Mouse (Mus musculus) liver, embryonic 13.5 days (tissue): Measurements from ENCODE around the gene Stpg3. TPM values are rescaled to one million over a fixed set of nuclear protein-coding genes. Genes with fewer than 3 reads are reported as not detected.
A peak's percentile ranks its signal among the peaks of the same experiment; 100 is the strongest.

Experiments used
- ATAC-seq: fragments of 200-750 bp; cut with Nextera tagmentation; 2 replicates; pipeline ENCODE4 v1.8.0; 2017; ENCODE audit warnings: low read depth, mild to moderate bottlenecking, moderate number of reproducible peaks, moderate library complexity
- DNase-seq: peaks from one replicate; pipeline ENCODE4 v3.0.0; 2022
- H3K27ac ChIP-seq: fragments of 300-500 bp; sonication (generic); 2 replicates; pipeline ENCODE4 v1.5.1; 2015; ENCODE audit warnings: moderate library complexity, mild to moderate bottlenecking, inconsistent platforms
- H3K27me3 ChIP-seq: fragments of 300-500 bp; sonication (generic); 2 replicates; pipeline ENCODE4 v1.6.1; 2015; ENCODE audit warnings: mild to moderate bottlenecking, inconsistent platforms
- H3K36me3 ChIP-seq: fragments of 300-500 bp; sonication (generic); 2 replicates; pipeline ENCODE4 v1.6.1; 2015; ENCODE audit warnings: mild to moderate bottlenecking, inconsistent platforms
- H3K4me1 ChIP-seq: fragments of 300-500 bp; sonication (generic); replicated peaks from 2 replicates; pipeline ENCODE4 v1.6.1; 2015; ENCODE audit warnings: inconsistent platforms
- H3K4me2 ChIP-seq: fragments of 300-500 bp; sonication (generic); 2 replicates; pipeline ENCODE4 v1.6.1; 2015; ENCODE audit warnings: inconsistent platforms, mild to moderate bottlenecking, moderate library complexity
- H3K4me3 ChIP-seq: fragments of 300-500 bp; sonication (generic); replicated peaks from 2 replicates; pipeline ENCODE4 v1.5.1; 2015; ENCODE audit warnings: mild to moderate bottlenecking, inconsistent platforms
- H3K9ac ChIP-seq: fragments of 300-500 bp; sonication (generic); 2 replicates; pipeline ENCODE4 v1.6.1; 2015; ENCODE audit warnings: mild to moderate bottlenecking, inconsistent platforms
- H3K9me3 ChIP-seq: fragments of 300-500 bp; sonication (generic); replicated peaks from 2 replicates; pipeline ENCODE4 v1.6.1; 2016; ENCODE audit warnings: inconsistent platforms
- WGBS: fragments of 180-500 bp; shearing (Covaris S2); methylation state at CpG from one replicate; pipeline ENCODE4 v1.1.7; 2015; ENCODE audit not compliant: insufficient replicate concordance; 5-methylcytosine and 5-hydroxymethylcytosine counted together
- polyA plus RNA-seq: library from polyadenylated mRNA; unstranded; fragments of >200 nt; fragmentation: Nextera tagmentation; extraction: Ambion mirVana; gene quantifications from 2 replicates; pipeline ENCODE4 v1.2.1, GENCODE M21; 2015

The Stpg3 gene
- polyA plus RNA-seq, 1 experiment from 2014 or later, result not detected

DNA sequence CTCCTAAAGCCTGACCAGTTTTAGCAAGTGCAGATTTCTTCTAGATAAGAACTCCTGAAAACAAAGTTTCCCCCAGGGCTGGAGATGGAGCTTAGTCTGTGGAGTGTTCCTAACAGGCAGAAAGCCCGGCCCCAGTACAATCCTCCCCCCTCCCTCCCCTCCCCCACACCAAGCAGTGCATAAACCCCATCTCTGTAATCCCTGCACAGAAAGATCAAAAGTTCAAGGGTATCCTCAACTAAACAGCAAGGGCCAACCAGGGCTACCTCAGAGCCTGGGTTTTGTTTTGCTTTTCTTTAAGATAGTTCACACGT lies 45.8 kb downstream of the Stpg3 start:
- no peak for DNase-seq
- WGBS, result 23% methylated on average over 2 of the region's 2 CpGs
- Histone ChIP-seq H3K36me3 (no peaks in the 10 kb centered on the region), H3K4me3 (peak overlapping the region; percentile 59), H3K27ac (peak overlapping the region; percentile 63), H3K9me3 (no peaks in the 10 kb centered on the region), H3K9ac (peak overlapping the region; percentile 68; the same call in 1 of the 2 replicates), H3K4me2 (peak overlapping the region; percentile 85), H3K4me1 (peaks cover 65% of the 10 kb centered on the region), H3K27me3 (peaks cover 6% of the 10 kb centered on the region; the same call in 1 of the 2 replicates)
- ATAC-seq, result no peak

DNA sequence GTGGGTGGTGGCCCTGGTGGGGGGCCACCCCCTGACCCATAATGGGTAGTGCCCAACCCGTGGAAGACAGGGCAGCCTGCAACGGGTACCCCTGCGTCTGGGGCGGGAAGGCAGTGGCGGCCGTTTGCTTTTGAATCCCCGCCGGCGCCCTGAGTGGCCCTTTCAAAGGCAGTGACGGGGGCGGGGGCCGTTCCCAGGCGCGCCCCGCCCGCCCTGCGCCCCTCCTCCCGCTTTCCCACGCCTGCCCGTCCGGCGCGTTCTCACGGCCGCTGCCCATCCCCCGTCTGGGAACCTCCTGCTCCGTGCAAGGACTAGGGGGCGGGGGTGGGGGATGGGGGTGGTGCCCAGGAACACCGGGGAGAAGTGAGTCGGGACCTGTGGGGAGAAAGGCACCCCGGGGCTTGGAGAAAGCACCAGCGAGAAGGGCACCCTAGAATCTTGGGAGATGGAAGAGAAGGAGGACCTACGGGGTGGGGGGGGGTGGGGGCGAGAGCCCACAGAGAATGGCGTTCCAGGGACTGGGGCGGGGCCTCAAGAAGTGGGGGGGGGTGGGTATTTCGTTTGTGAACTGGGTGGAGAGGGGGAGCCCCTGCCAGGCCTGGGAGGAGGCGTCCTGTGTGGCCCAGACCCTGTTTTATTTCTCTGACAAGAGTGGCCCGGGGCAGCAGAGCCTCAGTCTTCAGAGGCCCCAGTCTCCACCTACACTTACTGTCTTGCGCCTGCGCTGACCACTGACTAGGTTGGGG lies 46.3 kb downstream of the Stpg3 start:
- H3K4me1 ChIP-seq, result peaks cover 65% of the 10 kb centered on the region
- H3K36me3 ChIP-seq, result no peaks in the 10 kb centered on the region
- ATAC-seq (peak; percentile 56), DNase-seq (peak; percentile 32)
- 5% methylated on average over 35 of the region's 41 CpGs for WGBS
- peak overlapping the region; percentile 68 for H3K9ac ChIP-seq
- H3K27ac ChIP-seq, result peak overlapping the region; percentile 63
- H3K9me3 ChIP-seq, result no peaks in the 10 kb centered on the region
- H3K4me3 ChIP-seq, result peak overlapping the region; percentile 59
- H3K27me3 ChIP-seq, result peaks cover 11% of the 10 kb centered on the region; the same call in 1 of the 2 replicates
- H3K4me2 ChIP-seq, result peak overlapping the region; percentile 85

DNA sequence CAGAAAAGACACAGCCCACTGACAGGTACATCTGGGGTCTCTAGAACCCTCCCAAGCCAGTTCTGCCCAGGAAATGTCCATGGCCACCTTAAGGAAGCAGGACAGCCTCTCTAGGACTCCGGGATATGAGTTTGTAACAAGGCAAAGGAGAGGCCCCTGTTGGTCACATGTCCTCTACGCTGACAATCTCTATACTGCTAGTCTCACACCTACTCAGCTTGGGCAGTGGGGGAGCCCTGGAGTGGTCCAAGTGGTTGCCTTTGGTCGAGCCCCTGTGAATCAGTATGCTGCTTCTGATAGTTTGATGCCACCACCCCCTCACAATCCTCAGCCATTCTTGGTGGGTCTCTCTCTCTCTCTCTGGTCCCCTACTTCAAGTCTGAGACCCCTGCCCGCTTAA lies 47.0 kb downstream of the Stpg3 start:
- H3K4me1 ChIP-seq, result peaks cover 59% of the 10 kb centered on the region
- H3K27ac ChIP-seq, result peak overlapping the region; percentile 63; the same call in 1 of the 2 replicates
- peak overlapping the region; percentile 59 for H3K4me3 ChIP-seq
- peak; percentile 29 for ATAC-seq
- no peaks in the 10 kb centered on the region for H3K36me3 ChIP-seq
- H3K4me2 ChIP-seq, result peak overlapping the region; percentile 85
- H3K9ac ChIP-seq, result peak overlapping the region; percentile 68
- no peaks in the 10 kb centered on the region for H3K9me3 ChIP-seq
- peaks cover 15% of the 10 kb centered on the region; the same call in 1 of the 2 replicates for H3K27me3 ChIP-seq
- DNase-seq, result no peak
- WGBS, result 18% methylated on average over 4 of the region's 4 CpGs

Other genes with a start within 250 kb of the Stpg3 start
- gene Mrpl41, start 239.5 kb downstream of the Stpg3 start, polyA plus RNA-seq, result 110 and 123 TPM in 2 replicates
- 12.0 and 12.8 TPM in 2 replicates for gene Pnpla7, start 238.6 kb downstream of the Stpg3 start, polyA plus RNA-seq
- gene Nsmf, start 160.3 kb downstream of the Stpg3 start, polyA plus RNA-seq, result 8.0 and 10.2 TPM in 2 replicates
- gene Entpd8, start 134.3 kb downstream of the Stpg3 start, polyA plus RNA-seq, result 1.6 and 2.2 TPM in 2 replicates
- gene Noxa1, start 119.5 kb downstream of the Stpg3 start, polyA plus RNA-seq, result 1.1 and 1.6 TPM in 2 replicates
- 2.5 and 2.6 TPM in 2 replicates for gene Nrarp, start 33.9 kb downstream of the Stpg3 start, polyA plus RNA-seq
- 5.5 and 6.0 TPM in 2 replicates for gene Tor4a, start 17.8 kb downstream of the Stpg3 start, polyA plus RNA-seq
- gene Nelfb, start 3.1 kb downstream of the Stpg3 start, polyA plus RNA-seq, result 42.8 and 43.3 TPM in 2 replicates
- not detected in 2 replicates for gene Fam166a, start 4.1 kb upstream of the Stpg3 start, polyA plus RNA-seq
- 835 and 850 TPM in 2 replicates for gene Tubb4b, start 10.1 kb upstream of the Stpg3 start, polyA plus RNA-seq
- not detected in 2 replicates for gene Slc34a3, start 19.7 kb upstream of the Stpg3 start, polyA plus RNA-seq
- not detected in 2 replicates for gene Rnf224, start 22.1 kb upstream of the Stpg3 start, polyA plus RNA-seq
- gene Rnf208, start 27.6 kb upstream of the Stpg3 start, polyA plus RNA-seq, result 0.60 and 0.74 TPM in 2 replicates
- gene Cysrt1, start 27.8 kb upstream of the Stpg3 start, polyA plus RNA-seq, result not detected in 2 replicates
- 2.1 and 2.7 TPM in 2 replicates for gene AL732309.1, start 32.2 kb upstream of the Stpg3 start, polyA plus RNA-seq
- gene Tmem203, start 40.8 kb upstream of the Stpg3 start, polyA plus RNA-seq, result 13.5 and 14.7 TPM in 2 replicates
- gene Tprn, start 48.0 kb upstream of the Stpg3 start, polyA plus RNA-seq, result 5.6 and 6.1 TPM in 2 replicates
- gene Ssna1, start 57.8 kb upstream of the Stpg3 start, polyA plus RNA-seq, result 158 and 162 TPM in 2 replicates
- 50.5 and 51.0 TPM in 2 replicates for gene Anapc2, start 57.8 kb upstream of the Stpg3 start, polyA plus RNA-seq
- not detected in 2 replicates for gene Tmem210, start 73.5 kb upstream of the Stpg3 start, polyA plus RNA-seq
- gene Lrrc26, start 75.3 kb upstream of the Stpg3 start, polyA plus RNA-seq, result not detected in 2 replicates
- 0.12 and 0.41 TPM in 2 replicates for gene Grin1, start 104.5 kb upstream of the Stpg3 start, polyA plus RNA-seq
- 18.8 and 27.1 TPM in 2 replicates for gene Man1b1, start 117.7 kb upstream of the Stpg3 start, polyA plus RNA-seq
- 9.0 and 10.5 TPM in 2 replicates for gene Dpp7, start 141.7 kb upstream of the Stpg3 start, polyA plus RNA-seq
- gene Uap1l1, start 151.0 kb upstream of the Stpg3 start, polyA plus RNA-seq, result 13.4 and 16.1 TPM in 2 replicates
- gene Sapcd2, start 157.7 kb upstream of the Stpg3 start, polyA plus RNA-seq, result 30.0 and 30.6 TPM in 2 replicates
- 0.40 and 0.41 TPM in 2 replicates for gene Entpd2, start 181.2 kb upstream of the Stpg3 start, polyA plus RNA-seq
- 4.2 and 5.1 TPM in 2 replicates for gene Npdc1, start 184.7 kb upstream of the Stpg3 start, polyA plus RNA-seq
- gene Fut7, start 208.6 kb upstream of the Stpg3 start, polyA plus RNA-seq, result 0.56 and 0.97 TPM in 2 replicates
- gene Abca2, start 214.1 kb upstream of the Stpg3 start, polyA plus RNA-seq, result 1.4 and 1.6 TPM in 2 replicates
- gene Clic3, start 242.2 kb upstream of the Stpg3 start, polyA plus RNA-seq, result 0.21 and 0.25 TPM in 2 replicates
- 7.2 and 7.7 TPM in 2 replicates for gene Paxx, start 246.5 kb upstream of the Stpg3 start, polyA plus RNA-seq